Mouse (Mus musculus) CH12.LX (cell line): ENCODE results near the gene Ttll11. TPM values are rescaled to one million over a fixed set of nuclear protein-coding genes. Genes with fewer than 3 reads are reported as not detected.

Experiments used
- DNase-seq: peaks from one replicate; pipeline ENCODE4 v3.0.0-alpha.2; 2013; ENCODE audit errors: extremely low read depth
- H3K27ac ChIP-seq: 2 replicates; pipeline ENCODE4 v1.5.1; 2012; ENCODE audit warnings: low read depth, mild to moderate bottlenecking, control low read depth, moderate library complexity; ENCODE audit not compliant: insufficient read depth
- H3K27me3 ChIP-seq: replicated peaks from 2 replicates; pipeline ENCODE3; 2012; ENCODE audit warnings: inconsistent platforms
- H3K36me3 ChIP-seq, 2 experiments: replicated peaks in 1 of 2; 2 replicates each; pipeline versions ENCODE3 to v1.6.1; 2012; ENCODE audit warnings: inconsistent platforms in 1 of 2, low read length in 1 of 2, mild to moderate bottlenecking in 1 of 2, mixed read lengths in 1 of 2, moderate library complexity in 1 of 2; ENCODE audit not compliant: control insufficient read depth in 1 of 2, insufficient read depth in 1 of 2
- H3K4me1 ChIP-seq, 2 experiments: 2 replicates each; pipeline ENCODE4 v1.6.1; 2012; ENCODE audit warnings: inconsistent platforms in 1 of 2, moderate library complexity in 1 of 2; ENCODE audit not compliant: insufficient read depth in 2 of 2, control insufficient read depth in 1 of 2
- H3K4me2 ChIP-seq: 2 replicates; pipeline ENCODE4 v1.6.1; 2012; ENCODE audit warnings: low read depth, mild to moderate bottlenecking, control low read depth; ENCODE audit not compliant: poor library complexity, insufficient read depth, severe bottlenecking
- H3K4me3 ChIP-seq, 3 experiments: fragments of 150-350 bp in 1 of 3; sonication (generic) in 1 of 3; replicated peaks in 1 of 3; 2 replicates each; pipeline versions ENCODE3 to v1.5.1; 2011 to 2012; ENCODE audit warnings: low read depth in 2 of 3, low read length in 2 of 3, mild to moderate bottlenecking in 2 of 3, moderate library complexity in 2 of 3, control low read depth in 1 of 3, improper control_type of control experiment in 1 of 3, inconsistent platforms in 1 of 3, mixed read lengths in 1 of 3; ENCODE audit not compliant: poor library complexity in 1 of 3
- H3K79me2 ChIP-seq: replicated peaks from 2 replicates; pipeline ENCODE4 v1.6.1; 2012; ENCODE audit warnings: mild to moderate bottlenecking, moderate library complexity; ENCODE audit not compliant: control insufficient read depth, poor library complexity, insufficient read depth, severe bottlenecking; ENCODE audit errors: extremely low read depth
- H3K9ac ChIP-seq: 2 replicates; pipeline ENCODE4 v1.6.1; 2012; ENCODE audit warnings: low read depth, mild to moderate bottlenecking, control low read depth, moderate library complexity; ENCODE audit not compliant: insufficient read depth
- H3K9me3 ChIP-seq: replicated peaks from 2 replicates; pipeline ENCODE3; 2012; ENCODE audit warnings: low read length, inconsistent platforms, mixed read lengths
- BHLHE40 ChIP-seq: IDR thresholded peaks from 2 replicates; pipeline ENCODE4 v1.6.1; 2011; ENCODE audit warnings: mild to moderate bottlenecking, low read depth, low read length, improper control_type of control experiment
- CHD1 ChIP-seq: IDR thresholded peaks from 2 replicates; pipeline ENCODE4 v1.6.1; 2012; ENCODE audit warnings: low read depth, low read length, improper control_type of control experiment, inconsistent platforms
- CHD2 ChIP-seq: IDR thresholded peaks from 2 replicates; pipeline ENCODE4 v1.6.1; 2011; ENCODE audit warnings: low read length, improper control_type of control experiment
- CTCF ChIP-seq, 2 experiments: IDR thresholded peaks in 1 of 2; conservative IDR thresholded peaks in 1 of 2; 2 replicates each; pipeline ENCODE4 v1.5.1; 2011 to 2012; ENCODE audit warnings: low read depth in 2 of 2, low read length in 2 of 2, improper control_type of control experiment in 1 of 2, inconsistent platforms in 1 of 2, mild to moderate bottlenecking in 1 of 2, moderate library complexity in 1 of 2
- ELF1 ChIP-seq: IDR thresholded peaks from 2 replicates; pipeline ENCODE4 v1.6.1; 2014; ENCODE audit warnings: low read depth, mild to moderate bottlenecking, inconsistent platforms, low read length, improper control_type of control experiment
- EP300 ChIP-seq: IDR thresholded peaks from 2 replicates; pipeline ENCODE4 v1.6.1; 2011; ENCODE audit warnings: low read length, improper control_type of control experiment
- ETS1 ChIP-seq: conservative IDR thresholded peaks from 2 replicates; pipeline ENCODE4 v1.6.1; 2012; ENCODE audit warnings: low read depth, mild to moderate bottlenecking, inconsistent platforms, low read length, improper control_type of control experiment, moderate library complexity
- GABPA ChIP-seq: IDR thresholded peaks from 2 replicates; pipeline ENCODE4 v1.6.1; 2012; ENCODE audit warnings: low read depth, low read length, improper control_type of control experiment, inconsistent platforms; ENCODE audit not compliant: insufficient replicate concordance
- IRF4 ChIP-seq: IDR thresholded peaks from 2 replicates; pipeline ENCODE4 v1.6.1; 2014; ENCODE audit warnings: low read depth, mild to moderate bottlenecking, inconsistent platforms, low read length, improper control_type of control experiment
- JUN ChIP-seq: IDR thresholded peaks from 2 replicates; pipeline ENCODE4 v1.6.1; 2011; ENCODE audit warnings: low read depth, mild to moderate bottlenecking, low read length, improper control_type of control experiment, moderate library complexity; ENCODE audit not compliant: insufficient read depth
- KAT2A ChIP-seq: IDR thresholded peaks from 2 replicates; pipeline ENCODE4 v1.6.1; 2012; ENCODE audit warnings: low read length, improper control_type of control experiment, inconsistent platforms; ENCODE audit not compliant: insufficient replicate concordance
- MAFK ChIP-seq: IDR thresholded peaks from 2 replicates; pipeline ENCODE4 v1.6.1; 2011; ENCODE audit warnings: low read length, improper control_type of control experiment; ENCODE audit not compliant: insufficient replicate concordance
- MAX ChIP-seq: IDR thresholded peaks from 2 replicates; pipeline ENCODE4 v1.6.1; 2011; ENCODE audit warnings: low read length, improper control_type of control experiment
- MEF2A ChIP-seq: IDR thresholded peaks from 2 replicates; pipeline ENCODE4 v1.6.1; 2014; ENCODE audit warnings: low read depth, mild to moderate bottlenecking, inconsistent platforms, low read length, improper control_type of control experiment, borderline replicate concordance
- MXI1 ChIP-seq: IDR thresholded peaks from 2 replicates; pipeline ENCODE4 v1.6.1; 2011; ENCODE audit warnings: mild to moderate bottlenecking, low read depth, low read length, improper control_type of control experiment
- NRF1 ChIP-seq: IDR thresholded peaks from 2 replicates; pipeline ENCODE4 v1.6.1; 2014; ENCODE audit warnings: low read depth, mild to moderate bottlenecking, inconsistent platforms, low read length, improper control_type of control experiment, moderate library complexity
- PAX5 ChIP-seq: IDR thresholded peaks from 2 replicates; pipeline ENCODE4 v1.6.1; 2012; ENCODE audit warnings: low read length, inconsistent platforms, mixed read lengths
- POLR2AphosphoS2 ChIP-seq: IDR thresholded peaks from 2 replicates; pipeline ENCODE4 v1.6.1; 2011; ENCODE audit warnings: low read depth, low read length, improper control_type of control experiment
- RAD21 ChIP-seq: IDR thresholded peaks from 2 replicates; pipeline ENCODE4 v1.6.1; 2011; ENCODE audit warnings: low read depth, mild to moderate bottlenecking, low read length, improper control_type of control experiment, moderate library complexity
- RCOR1 ChIP-seq: conservative IDR thresholded peaks from 2 replicates; pipeline ENCODE4 v1.6.1; 2012; ENCODE audit warnings: low read depth, mild to moderate bottlenecking, inconsistent platforms, low read length, improper control_type of control experiment
- SIN3A ChIP-seq: IDR thresholded peaks from 2 replicates; pipeline ENCODE4 v1.6.1; 2012; ENCODE audit warnings: low read length, improper control_type of control experiment, inconsistent platforms
- SMC3 ChIP-seq: IDR thresholded peaks from 2 replicates; pipeline ENCODE4 v1.6.1; 2011; ENCODE audit warnings: low read depth, low read length, improper control_type of control experiment
- TBP ChIP-seq: conservative IDR thresholded peaks from 2 replicates; pipeline ENCODE4 v1.6.1; 2011; ENCODE audit warnings: low read depth, low read length, improper control_type of control experiment
- TCF12 ChIP-seq: IDR thresholded peaks from 2 replicates; pipeline ENCODE4 v1.6.1; 2014; ENCODE audit warnings: low read depth, mild to moderate bottlenecking, inconsistent platforms, low read length, improper control_type of control experiment
- UBTF ChIP-seq: IDR thresholded peaks from 2 replicates; pipeline ENCODE4 v1.6.1; 2012; ENCODE audit warnings: low read depth, mild to moderate bottlenecking, inconsistent platforms, low read length, improper control_type of control experiment, moderate library complexity
- USF1 ChIP-seq: IDR thresholded peaks from 2 replicates; pipeline ENCODE4 v1.6.1; 2014; ENCODE audit warnings: low read depth, mild to moderate bottlenecking, inconsistent platforms, low read length, improper control_type of control experiment
- ZKSCAN1 ChIP-seq: IDR thresholded peaks from 2 replicates; pipeline ENCODE4 v1.6.1; 2012; ENCODE audit warnings: low read depth, inconsistent platforms, low read length, improper control_type of control experiment, borderline replicate concordance
- dilution Hi-C: fragments of 300-500 bp; cut with MboI; formaldehyde crosslinking; loops from 2 replicates; pipeline ENCODE4 v1.14.3; 2020; ENCODE audit warnings: low sequenced_read_pairs; ENCODE audit not compliant: extremely low pct_unique_long_range_greater_than_20kb, extremely low pct_ligation_motif_present
- in situ Hi-C: fragments of 300-500 bp; cut with MboI; formaldehyde crosslinking; loops from 3 replicates; pipeline ENCODE4 v1.14.3; 2019; ENCODE audit warnings: low sequenced_read_pairs, low pct_ligation_motif_present, low pct_unique_long_range_greater_than_20kb, mixed read lengths
- polyA plus RNA-seq: library from polyadenylated mRNA; unstranded; fragments of >175 nt; gene quantifications from 2 replicates; pipeline ENCODE4 v1.2.1, GENCODE M21; 2012; ENCODE audit warnings: low read depth; ENCODE audit not compliant: insufficient read length
- total RNA-seq, 2 experiments: library from RNA; depleted of rRNA; stranded (reverse); fragments of 300-350 nt in 1 of 2; fragments of >200 nt in 1 of 2; gene quantifications; 2 replicates each; pipeline ENCODE4 v1.2.3; 2012 to 2014

Ttll11 gene
- total and polyA plus RNA-seq, 3 experiments: 0.04 to 0.31 (median 0.11) TPM

GRCm38 (mm10) chr2:35756467-35756866, 223.2 kb downstream of the Ttll11 start:
- no peaks in the 10 kb centered on the region for H3K79me2 ChIP-seq
- H3K9me3 ChIP-seq: no peaks in the 10 kb centered on the region
- dilution Hi-C loops: no loop called here
- peak overlapping the region; percentile 34; the same call in 1 of the 2 replicates for H3K4me2 ChIP-seq
- no peaks in the 10 kb centered on the region for H3K36me3 ChIP-seq
- H3K27me3 ChIP-seq: peaks cover 2% of the 10 kb centered on the region
- TF ChIP-seq USF1 (no peak), POLR2AphosphoS2 (no peak), MAX (no peak; the same call in 1 of the 2 replicates), GABPA (no peak), EP300 (peak; percentile 90), CHD2 (peak; percentile 33; the same call in 1 of the 2 replicates), NRF1 (peak; percentile 78), KAT2A (no peak), TBP (peak; percentile 53; the same call in 1 of the 2 replicates), MAFK (no peak), MEF2A (peak; percentile 67), RCOR1 (peak; percentile 53; the same call in 1 of the 2 replicates), SMC3 (peak; percentile 21; the same call in 1 of the 2 replicates), ETS1 (peak; percentile 80), JUN (no peak), PAX5 (no peak), BHLHE40 (peak; percentile 92), RAD21 (peak; percentile 2), ZKSCAN1 (no peak), MXI1 (no peak; the same call in 1 of the 2 replicates), SIN3A (peak; percentile 42; the same call in 1 of the 2 replicates), ELF1 (0 out of 2 replicates have a peak, but pooled peaks have one; percentile 2), UBTF (peak; percentile 85; the same call in 1 of the 2 replicates), CHD1 (no peak), CTCF (conservative IDR thresholded peaks at IDR 0.05 in 1 of 2, IDR thresholded peaks at IDR 0.05 in 1 of 2; ENCODE audit: low read depth in 2 of 2, low read length in 2 of 2) (no peak), IRF4 (peak; percentile 94), TCF12 (peak; percentile 84)
- no peak overlapping the region for H3K9ac ChIP-seq
- H3K4me3 ChIP-seq: no peak overlapping the region
- DNase-seq: peak; percentile 90
- H3K27ac ChIP-seq: no peak overlapping the region
- H3K4me1 ChIP-seq: peaks cover 29 to 65% of the 10 kb centered on the region in 2 experiments
- in situ Hi-C loops: no loop called here
